Mouse (Mus musculus) cortical plate, adult 2 months (tissue): ENCODE data around the gene Tbc1d7. TPM values are rescaled to one million over a fixed set of nuclear protein-coding genes. Genes with fewer than 3 reads are reported as not detected.

Experiments used
- H3K27ac ChIP-seq: fragments of 200-500 bp; 2 replicates; pipeline ENCODE4 v1.5.1; 2012; ENCODE audit warnings: low read length, control low read depth, inconsistent platforms; ENCODE audit not compliant: insufficient read depth
- H3K4me1 ChIP-seq: fragments of 200-500 bp; 2 replicates; pipeline ENCODE4 v1.6.1; 2011; ENCODE audit warnings: low read length; ENCODE audit not compliant: control insufficient read depth, insufficient read depth
- H3K4me3 ChIP-seq: fragments of 200-500 bp; 2 replicates; pipeline ENCODE4 v1.5.1; 2011; ENCODE audit warnings: mild to moderate bottlenecking, low read length, control low read depth; ENCODE audit not compliant: insufficient read depth
- CTCF ChIP-seq: fragments of 200-500 bp; IDR thresholded peaks from 2 replicates; pipeline ENCODE4 v1.5.1; 2011; ENCODE audit warnings: mild to moderate bottlenecking, control low read depth, low read length; ENCODE audit not compliant: insufficient read depth; ENCODE audit errors: extremely low read depth
- POLR2A ChIP-seq: fragments of 200-500 bp; IDR thresholded peaks from 2 replicates; pipeline ENCODE4 v1.6.1; 2011; ENCODE audit warnings: mild to moderate bottlenecking, low read length, control low read depth; ENCODE audit not compliant: insufficient read depth; ENCODE audit errors: extremely low read depth
- polyA plus RNA-seq: library from polyadenylated mRNA; depleted of rRNA; stranded (reverse); fragments of >200 nt; gene quantifications from 2 replicates; pipeline ENCODE4 v1.2.3, GENCODE M21; 2012

Tbc1d7 gene
- polyA plus RNA-seq, 1 experiment, result 31.1 TPM

- H3K27ac ChIP-seq, result no peak overlapping the region
- H3K4me1 ChIP-seq, result peaks cover 22% of the 10 kb centered on the region
- TF ChIP-seq POLR2A (no peak), CTCF (no peak)
- H3K4me3 ChIP-seq, result no peak overlapping the region
Measured at GRCm38 (mm10) chr13:43210956-43211355, 39.7 kb upstream of the Tbc1d7 start.

- TF ChIP-seq CTCF, result no peak
- no peak for TF ChIP-seq POLR2A
- H3K27ac ChIP-seq, result no peak overlapping the region
- H3K4me1 ChIP-seq, result peaks cover 17% of the 10 kb centered on the region
- no peak overlapping the region for H3K4me3 ChIP-seq
Measured at GRCm38 (mm10) chr13:43209560-43209959, 38.3 kb upstream of the Tbc1d7 start.

DNA sequence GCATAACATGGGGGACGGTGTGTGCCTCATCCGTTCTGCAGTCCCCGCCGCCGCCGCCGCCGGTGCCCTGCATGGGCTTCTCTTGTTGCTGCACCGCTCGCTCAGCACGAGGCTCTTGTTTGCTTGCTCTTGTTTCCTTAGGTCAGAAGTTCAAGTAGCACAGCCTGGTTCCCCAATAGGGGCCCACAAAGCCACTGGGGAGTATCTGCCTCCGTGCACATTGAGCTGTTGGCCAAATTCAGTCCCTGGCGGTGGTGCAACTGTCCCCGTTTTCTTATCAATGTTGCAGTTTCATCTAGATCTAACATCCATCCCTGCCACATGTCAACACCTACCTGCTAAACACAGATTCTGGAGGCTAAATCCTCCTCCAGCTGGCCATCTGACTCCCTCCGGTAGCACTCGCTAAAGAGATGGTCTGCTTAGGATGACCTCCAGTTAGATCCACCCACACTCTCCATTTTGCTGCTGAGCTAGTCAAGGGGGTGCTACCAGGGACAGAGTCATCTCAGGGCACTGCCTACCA is 37.7 kb upstream of the Tbc1d7 start:
- TF ChIP-seq POLR2A (no peak), CTCF (no peak)
- Histone ChIP-seq H3K4me1 (peaks cover 17% of the 10 kb centered on the region), H3K27ac (peak overlapping the region; percentile 2; the same call in 1 of the 2 replicates), H3K4me3 (no peak overlapping the region)

DNA sequence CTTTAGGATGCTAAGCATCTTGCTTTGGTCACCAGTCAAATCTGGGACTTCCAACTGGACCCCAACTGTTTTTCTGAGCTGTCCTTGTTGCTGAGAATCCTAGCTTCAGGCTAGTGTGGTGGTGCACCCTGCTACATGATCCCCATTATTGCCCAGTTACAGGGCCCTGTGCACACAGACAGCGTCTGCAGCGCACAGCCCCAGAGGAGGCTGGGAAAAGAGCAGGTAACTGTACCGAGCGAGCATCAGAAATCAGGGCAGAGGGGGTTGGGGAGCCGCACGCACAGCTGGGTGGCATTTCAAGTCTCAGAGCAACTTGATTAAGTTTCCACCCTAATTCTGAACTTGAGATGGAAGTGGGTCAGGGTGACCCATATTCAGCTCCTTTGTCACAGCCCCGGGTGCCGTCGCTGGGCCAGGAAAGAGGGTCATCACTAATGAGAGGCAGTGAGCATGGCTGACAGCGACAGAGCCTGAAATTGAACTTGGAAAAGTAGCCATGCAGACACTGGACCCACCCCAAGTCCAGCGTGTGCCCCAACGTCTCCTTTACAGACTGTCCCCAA is 34.9 kb upstream of the Tbc1d7 start:
- Histone ChIP-seq H3K27ac (no peak overlapping the region), H3K4me1 (peaks cover 9% of the 10 kb centered on the region), H3K4me3 (no peak overlapping the region)
- TF ChIP-seq POLR2A (no peak), CTCF (no peak)

DNA sequence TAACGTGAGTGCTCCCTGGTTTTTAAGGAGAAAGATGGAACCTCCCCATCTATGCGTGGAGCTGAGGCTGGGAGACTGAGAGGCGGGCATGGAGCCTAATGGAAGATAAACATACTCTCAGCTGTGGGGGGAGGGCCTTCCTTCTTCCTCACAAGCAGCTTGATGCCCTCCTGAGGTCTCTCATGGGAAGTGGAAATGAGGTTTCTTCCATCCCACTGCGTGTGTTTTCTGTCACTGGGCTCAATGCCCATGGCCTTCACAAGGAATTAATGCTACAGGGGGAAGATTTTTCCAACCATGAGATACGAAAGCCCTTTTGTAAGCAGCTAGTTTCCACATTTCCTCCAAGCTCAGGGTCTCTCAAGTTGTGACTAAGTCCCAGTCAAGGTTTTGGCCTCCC is 32.3 kb upstream of the Tbc1d7 start:
- Histone ChIP-seq H3K27ac (no peak overlapping the region), H3K4me1 (peaks cover 4% of the 10 kb centered on the region), H3K4me3 (no peak overlapping the region)
- TF ChIP-seq CTCF (no peak), POLR2A (no peak)

- no peak for TF ChIP-seq CTCF
- no peak for TF ChIP-seq POLR2A
- Histone ChIP-seq H3K4me1 (peaks cover 2% of the 10 kb centered on the region), H3K27ac (no peak overlapping the region)
Measured at GRCm38 (mm10) chr13:43203234-43203633, 31.9 kb upstream of the Tbc1d7 start.

GRCm38 (mm10) chr13:43202351-43202750 is 31.1 kb upstream of the Tbc1d7 start:
- no peak overlapping the region for H3K4me3 ChIP-seq
- TF ChIP-seq CTCF (no peak), POLR2A (no peak)
- no peak overlapping the region for H3K27ac ChIP-seq
- peaks cover 2% of the 10 kb centered on the region; the same call in 1 of the 2 replicates for H3K4me1 ChIP-seq

More at GRCm38 (mm10) chr13:43203234-43203633, 31.9 kb upstream of the Tbc1d7 start:
- H3K4me3 ChIP-seq, result no peak overlapping the region

- no peak overlapping the region for H3K27ac ChIP-seq
Measured at GRCm38 (mm10) chr13:43201033-43201432, 29.7 kb upstream of the Tbc1d7 start.

DNA sequence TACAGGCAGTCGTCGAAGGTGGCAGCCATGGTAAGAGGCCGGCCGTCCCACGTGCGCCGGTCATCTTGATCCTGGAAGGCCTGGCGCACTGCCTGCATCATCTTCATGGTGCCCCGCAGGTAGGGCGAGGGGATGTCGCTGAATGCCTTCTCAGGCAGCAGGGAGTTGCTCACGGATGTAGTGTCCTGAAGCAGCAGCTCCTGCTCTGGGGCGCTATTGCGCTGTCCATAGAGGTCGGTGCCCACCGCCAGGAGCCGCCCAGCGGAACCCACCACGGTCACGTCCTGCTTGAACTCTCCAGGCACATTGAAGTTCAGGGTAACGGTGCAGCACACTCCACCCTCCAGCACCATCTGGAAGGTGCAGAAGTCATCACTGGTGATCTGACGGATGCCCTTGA is 29.2 kb upstream of the Tbc1d7 start:
- Histone ChIP-seq H3K27ac (no peak overlapping the region), H3K4me3 (no peak overlapping the region), H3K4me1 (peaks cover 2% of the 10 kb centered on the region; the same call in 1 of the 2 replicates)
- no peak for TF ChIP-seq POLR2A
- no peak for TF ChIP-seq CTCF

More at GRCm38 (mm10) chr13:43201033-43201432, 29.7 kb upstream of the Tbc1d7 start:
- Histone ChIP-seq H3K4me1 (peaks cover 2% of the 10 kb centered on the region; the same call in 1 of the 2 replicates), H3K4me3 (no peak overlapping the region)
- TF ChIP-seq CTCF (peak; percentile 50), POLR2A (no peak)

DNA sequence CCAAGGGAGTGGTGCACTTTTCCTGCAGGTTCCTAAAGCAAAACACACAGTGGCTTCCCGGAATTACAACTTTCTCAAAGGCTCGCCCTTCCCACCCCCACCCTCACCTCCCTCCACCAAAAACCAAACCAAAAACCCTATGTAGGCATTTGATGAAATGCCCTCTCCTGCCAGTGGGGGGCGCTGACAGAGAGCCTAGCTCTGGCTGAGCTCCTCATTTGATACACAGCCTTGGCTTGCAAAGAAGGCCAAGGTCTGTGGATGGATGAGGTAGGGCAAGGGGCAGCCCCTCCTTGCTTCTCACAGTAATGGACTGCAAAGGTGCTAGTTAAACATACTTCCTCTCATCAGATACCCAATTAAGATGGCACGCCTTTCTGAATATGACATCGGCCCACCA is 28.4 kb upstream of the Tbc1d7 start:
- no peak overlapping the region for H3K27ac ChIP-seq
- H3K4me3 ChIP-seq, result no peak overlapping the region
- peaks cover 2% of the 10 kb centered on the region; the same call in 1 of the 2 replicates for H3K4me1 ChIP-seq
- no peak for TF ChIP-seq POLR2A
- peak; percentile 65 for TF ChIP-seq CTCF

DNA sequence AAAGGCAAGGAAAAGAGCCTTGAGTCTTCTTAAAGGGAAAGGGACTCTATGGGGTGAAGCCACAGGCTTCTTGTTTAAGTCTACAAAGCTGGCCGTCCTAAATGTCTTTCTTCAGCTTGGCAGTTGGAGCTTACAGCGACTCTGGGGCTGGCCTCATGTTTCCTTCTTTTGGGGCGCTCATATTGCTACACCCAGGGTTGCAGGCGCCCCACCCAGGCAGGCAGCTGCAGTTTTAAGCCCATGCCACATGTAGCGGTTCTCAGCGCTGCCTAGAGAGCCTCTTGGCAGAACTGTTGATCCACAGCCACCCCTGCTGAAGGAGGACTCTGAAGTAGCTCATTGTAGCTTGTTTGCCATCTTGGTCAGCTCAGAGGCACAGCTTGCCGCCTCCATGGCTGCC is 28.0 kb upstream of the Tbc1d7 start:
- H3K4me1 ChIP-seq, result peaks cover 2% of the 10 kb centered on the region; the same call in 1 of the 2 replicates
- H3K27ac ChIP-seq, result no peak overlapping the region
- H3K4me3 ChIP-seq, result no peak overlapping the region
- TF ChIP-seq POLR2A, result no peak
- no peak for TF ChIP-seq CTCF
